Mouse (Mus musculus) limb, embryonic 10.5 days (tissue): Measurements from ENCODE around the gene Gm45711. TPM values are rescaled to one million over a fixed set of nuclear protein-coding genes. Genes with fewer than 3 reads are reported as not detected.

ENCODE experiments used
- DNase-seq: peaks from one replicate; pipeline ENCODE4 v3.0.0-alpha.2; 2017; ENCODE audit warnings: low spot score
- H3K27ac ChIP-seq: fragments of 300-500 bp; sonication (generic); 2 replicates; pipeline ENCODE4 v1.5.1; 2016; ENCODE audit warnings: mild to moderate bottlenecking
- H3K27me3 ChIP-seq: fragments of 300-500 bp; sonication (generic); 2 replicates; pipeline ENCODE4 v1.6.1; 2016; ENCODE audit warnings: low read depth, mild to moderate bottlenecking; ENCODE audit not compliant: poor library complexity, severe bottlenecking
- H3K36me3 ChIP-seq: fragments of 300-500 bp; sonication (generic); 2 replicates; pipeline ENCODE4 v1.6.1; 2016; ENCODE audit warnings: mild to moderate bottlenecking, moderate library complexity
- H3K4me1 ChIP-seq: fragments of 300-500 bp; sonication (generic); 2 replicates; pipeline ENCODE4 v1.6.1; 2016
- H3K4me3 ChIP-seq: fragments of 300-500 bp; sonication (generic); 2 replicates; pipeline ENCODE4 v1.5.1; 2016; ENCODE audit warnings: mild to moderate bottlenecking, moderate library complexity
- H3K9me3 ChIP-seq: fragments of 300-500 bp; sonication (generic); replicated peaks from 2 replicates; pipeline ENCODE4 v1.6.1; 2016; ENCODE audit warnings: mild to moderate bottlenecking
- WGBS: fragments of 180-500 bp; shearing (Covaris S2); methylation state at CpG from one replicate; pipeline ENCODE4 v1.1.7; 2016; 5-methylcytosine and 5-hydroxymethylcytosine counted together
- polyA plus RNA-seq: library from polyadenylated mRNA; unstranded; fragments of >200 nt; fragmentation: Nextera tagmentation; extraction: Ambion mirVana; gene quantifications from 2 replicates; pipeline ENCODE4 v1.2.1, GENCODE M21; 2016

Gm45711 gene
- polyA plus RNA-seq, 1 experiment from 2014 or later, result not detected

GRCm38 (mm10) chr8:104247908-104248275 lies 62.0 kb downstream of the Gm45711 start:
- Histone ChIP-seq H3K4me1 (peaks cover 24% of the 10 kb centered on the region), H3K36me3 (peaks cover 13% of the 10 kb centered on the region), H3K4me3 (peak overlapping the region; percentile 69), H3K27me3 (no peaks in the 10 kb centered on the region), H3K27ac (peak overlapping the region; percentile 78), H3K9me3 (no peaks in the 10 kb centered on the region)
- peak; percentile 33 for DNase-seq
- 4% methylated on average over 11 of the region's 11 CpGs for WGBS

GRCm38 (mm10) chr8:104247054-104247907 lies 62.6 kb downstream of the Gm45711 start:
- Histone ChIP-seq H3K27ac (peak overlapping the region; percentile 78; the same call in 1 of the 2 replicates), H3K27me3 (no peaks in the 10 kb centered on the region), H3K4me3 (peak overlapping the region; percentile 69), H3K4me1 (peaks cover 24% of the 10 kb centered on the region), H3K9me3 (no peaks in the 10 kb centered on the region), H3K36me3 (peaks cover 19% of the 10 kb centered on the region)
- WGBS, result 72% methylated on average over 22 of the region's 22 CpGs
- DNase-seq, result no peak

GRCm38 (mm10) chr8:104246621-104247020 lies 63.3 kb downstream of the Gm45711 start:
- 93% methylated on average over 4 of the region's 4 CpGs for WGBS
- no peak overlapping the region for H3K27ac ChIP-seq
- H3K4me1 ChIP-seq, result peaks cover 20% of the 10 kb centered on the region
- DNase-seq, result no peak
- H3K4me3 ChIP-seq, result no peak overlapping the region
- H3K27me3 ChIP-seq, result no peaks in the 10 kb centered on the region
- H3K36me3 ChIP-seq, result peaks cover 21% of the 10 kb centered on the region
- no peaks in the 10 kb centered on the region for H3K9me3 ChIP-seq

- peaks cover 5% of the 10 kb centered on the region for H3K4me1 ChIP-seq
- H3K27ac ChIP-seq, result no peak overlapping the region
- no peaks in the 10 kb centered on the region for H3K27me3 ChIP-seq
- no peak overlapping the region for H3K4me3 ChIP-seq
- H3K9me3 ChIP-seq, result no peaks in the 10 kb centered on the region
- DNase-seq, result no peak
- H3K36me3 ChIP-seq, result peaks cover 65% of the 10 kb centered on the region
- WGBS, result 80% methylated on average over 12 of the region's 12 CpGs
Observed at GRCm38 (mm10) chr8:104242038-104242644, 67.7 kb downstream of the Gm45711 start.

GRCm38 (mm10) chr8:104239418-104239861 lies 70.4 kb downstream of the Gm45711 start:
- H3K9me3 ChIP-seq, result no peaks in the 10 kb centered on the region
- H3K27me3 ChIP-seq, result no peaks in the 10 kb centered on the region
- no peak overlapping the region for H3K27ac ChIP-seq
- DNase-seq, result no peak
- no peak overlapping the region for H3K4me3 ChIP-seq
- WGBS, result 91% methylated on average over 10 of the region's 10 CpGs
- no peaks in the 10 kb centered on the region for H3K4me1 ChIP-seq
- peaks cover 85% of the 10 kb centered on the region for H3K36me3 ChIP-seq

- no peaks in the 10 kb centered on the region for H3K27me3 ChIP-seq
- H3K4me1 ChIP-seq, result no peaks in the 10 kb centered on the region
- 46% methylated on average over 6 of the region's 6 CpGs for WGBS
- no peak overlapping the region for H3K27ac ChIP-seq
- DNase-seq, result peak; percentile 32
- no peak overlapping the region for H3K4me3 ChIP-seq
- H3K9me3 ChIP-seq, result no peaks in the 10 kb centered on the region
- H3K36me3 ChIP-seq, result peaks cover 97% of the 10 kb centered on the region
Observed at GRCm38 (mm10) chr8:104234573-104234972, 75.3 kb downstream of the Gm45711 start.

- Histone ChIP-seq H3K9me3 (no peaks in the 10 kb centered on the region), H3K36me3 (peaks cover 95% of the 10 kb centered on the region)
- WGBS, result 95% methylated on average over 5 of the region's 5 CpGs
Observed at GRCm38 (mm10) chr8:104232919-104233318, 77.0 kb downstream of the Gm45711 start.

GRCm38 (mm10) chr8:104232039-104232438 lies 77.8 kb downstream of the Gm45711 start:
- H3K4me1 ChIP-seq, result no peaks in the 10 kb centered on the region
- 86% methylated on average over 4 of the region's 4 CpGs for WGBS
- H3K36me3 ChIP-seq, result peaks cover 95% of the 10 kb centered on the region
- H3K9me3 ChIP-seq, result no peaks in the 10 kb centered on the region
- no peaks in the 10 kb centered on the region for H3K27me3 ChIP-seq
- H3K4me3 ChIP-seq, result no peak overlapping the region
- H3K27ac ChIP-seq, result no peak overlapping the region
- DNase-seq, result no peak

More at GRCm38 (mm10) chr8:104232919-104233318, 77.0 kb downstream of the Gm45711 start:
- DNase-seq, result no peak
- Histone ChIP-seq H3K27ac (no peak overlapping the region), H3K4me1 (no peaks in the 10 kb centered on the region), H3K4me3 (no peak overlapping the region), H3K27me3 (no peaks in the 10 kb centered on the region)

Other genes starting within 250 kb of the Gm45711 start
- gene Cdh5, start 208.5 kb downstream of the Gm45711 start, polyA plus RNA-seq, result 17.5 and 19.8 TPM in 2 replicates
- 0.10 and 0.23 TPM in 2 replicates for gene Bean1, start 139.6 kb downstream of the Gm45711 start, polyA plus RNA-seq
- gene Tk2, start 61.5 kb downstream of the Gm45711 start, polyA plus RNA-seq, result 20.5 and 22.0 TPM in 2 replicates
- 38.3 and 43.5 TPM in 2 replicates for gene Cklf, start 59.2 kb downstream of the Gm45711 start, polyA plus RNA-seq
- gene Cmtm2a, start 16.9 kb downstream of the Gm45711 start, polyA plus RNA-seq, result not detected in 2 replicates
- gene Cmtm1, start 64 bp upstream of the Gm45711 start, polyA plus RNA-seq, result not detected in 2 replicates
- not detected in 2 replicates for gene Gm11020, start 11.5 kb upstream of the Gm45711 start, polyA plus RNA-seq
- gene Cmtm2b, start 12.1 kb upstream of the Gm45711 start, polyA plus RNA-seq, result not detected in 2 replicates
- gene Cmtm3, start 29.3 kb upstream of the Gm45711 start, polyA plus RNA-seq, result 63.2 and 65.4 TPM in 2 replicates
- gene Cmtm4, start 85.7 kb upstream of the Gm45711 start, polyA plus RNA-seq, result 1.8 and 2.3 TPM in 2 replicates
- gene Dync1li2, start 133.0 kb upstream of the Gm45711 start, polyA plus RNA-seq, result 58.6 and 69.9 TPM in 2 replicates
- gene Terb1, start 199.8 kb upstream of the Gm45711 start, polyA plus RNA-seq, result 0.15 and 0.21 TPM in 2 replicates
- gene Nae1, start 224.6 kb upstream of the Gm45711 start, polyA plus RNA-seq, result 121 and 131 TPM in 2 replicates
- 0.85 and 1.1 TPM in 2 replicates for gene Car7, start 224.6 kb upstream of the Gm45711 start, polyA plus RNA-seq